Mouse (Mus musculus) layer of hippocampus, adult 9-10 months (tissue): Measurements from ENCODE around the gene Btaf1.
"Not testable (repeated sequence)": the region's sequence is repeated elsewhere in the genome, so short reads cannot be mapped to it uniquely, and the experiment has no call there.

Experiments used
- DNase-seq: peaks from one replicate; pipeline ENCODE4 v3.0.0; 2022; ENCODE audit warnings: low spot score

Gene Btaf1

GRCm38 (mm10) chr19:36922936-36923335 lies 2.9 kb upstream of the Btaf1 start:
- no peak for DNase-seq

GRCm38 (mm10) chr19:36926553-36927236 lies 816 bp downstream of the Btaf1 start:
- DNase-seq, result no peak

- no peak for DNase-seq
Observed at GRCm38 (mm10) chr19:36927800-36928361, 2.0 kb downstream of the Btaf1 start.

- DNase-seq, result no peak
Observed at GRCm38 (mm10) chr19:36929816-36930215, 3.9 kb downstream of the Btaf1 start.

- no peak for DNase-seq
Observed at GRCm38 (mm10) chr19:36932097-36932496, 6.2 kb downstream of the Btaf1 start.

- DNase-seq, result no peak
Observed at GRCm38 (mm10) chr19:36932613-36933012, 6.7 kb downstream of the Btaf1 start.

- DNase-seq, result no peak
Observed at GRCm38 (mm10) chr19:36936285-36936684, 10.4 kb downstream of the Btaf1 start.

GRCm38 (mm10) chr19:36938008-36938407 lies 12.1 kb downstream of the Btaf1 start:
- no peak for DNase-seq

GRCm38 (mm10) chr19:36940064-36940463 lies 14.2 kb downstream of the Btaf1 start:
- no peak for DNase-seq

- DNase-seq, result no peak
Observed at GRCm38 (mm10) chr19:36953637-36954206, 27.8 kb downstream of the Btaf1 start.

GRCm38 (mm10) chr19:36958331-36958730 lies 32.5 kb downstream of the Btaf1 start:
- no peak for DNase-seq

- no peak for DNase-seq
Observed at GRCm38 (mm10) chr19:36961320-36961719, 35.4 kb downstream of the Btaf1 start.

- not testable (repeated sequence) for DNase-seq
Observed at GRCm38 (mm10) chr19:36962544-36963260, 36.8 kb downstream of the Btaf1 start.

GRCm38 (mm10) chr19:37004557-37004956 lies 78.7 kb downstream of the Btaf1 start:
- no peak for DNase-seq

GRCm38 (mm10) chr19:37009878-37010281 lies 84.0 kb downstream of the Btaf1 start:
- DNase-seq, result no peak

- no peak for DNase-seq
Observed at GRCm38 (mm10) chr19:37013461-37013860, 87.6 kb downstream of the Btaf1 start.

GRCm38 (mm10) chr19:37014173-37014939 lies 88.5 kb downstream of the Btaf1 start:
- DNase-seq, result no peak

- DNase-seq, result no peak
Observed at GRCm38 (mm10) chr19:37016890-37017289, 91.0 kb downstream of the Btaf1 start.

GRCm38 (mm10) chr19:37018411-37018810 lies 92.5 kb downstream of the Btaf1 start:
- no peak for DNase-seq

GRCm38 (mm10) chr19:37018931-37019330 lies 93.1 kb downstream of the Btaf1 start:
- no peak for DNase-seq

GRCm38 (mm10) chr19:37020531-37020930 lies 94.7 kb downstream of the Btaf1 start:
- DNase-seq, result no peak

GRCm38 (mm10) chr19:37020951-37021350 lies 95.1 kb downstream of the Btaf1 start:
- DNase-seq, result no peak
